ENCODE assay signal across 17 mouse cellular contexts in the genomic region with DNA sequence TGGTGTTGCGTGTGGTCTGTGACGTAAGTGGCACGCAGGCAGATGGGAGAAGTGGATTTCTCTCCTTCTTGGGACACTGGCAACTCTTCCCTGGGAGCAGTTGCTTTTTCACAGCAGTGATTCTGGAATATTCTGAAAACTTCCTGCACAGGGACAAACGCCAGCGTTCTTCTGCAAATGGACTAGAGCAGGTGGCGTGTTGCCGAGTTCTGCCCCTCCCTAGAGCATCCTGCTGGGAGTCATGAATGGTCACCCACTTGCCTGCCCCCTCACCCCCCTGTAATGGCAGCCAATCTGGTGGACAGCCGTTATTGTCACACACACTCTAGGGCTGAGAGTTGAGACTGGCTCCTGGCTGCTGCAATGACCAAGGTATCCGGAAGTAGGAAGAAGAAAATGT. TPM values are rescaled to one million over a fixed set of nuclear protein-coding genes. Genes with fewer than 3 reads are reported as not detected.
DNase-seq lines count a peak whose midpoint lies in the region; TF ChIP-seq lines count a peak whose summit lies in the region.
"Had no signal": no experiment of that assay in that cellular context is flagged by ENCODE, and none has a peak within 500 bp of the region (broad histone marks: within the 10 kb centered on the region; RNA-seq: fewer than 3 reads in every experiment).

No protein-coding gene starts in this region.

- peak overlapping the region; percentile 68 for H3K27ac ChIP-seq in cerebellum, adult 2 months (ENCODE audit: insufficient read depth, low read length)
- H3K27ac ChIP-seq in heart, embryonic 10.5 days, result peak overlapping the region; percentile 82; the same call in 1 of the 2 replicates
- H3K27ac ChIP-seq: embryonic facial prominence, embryonic 12.5 days; forebrain, embryonic 15.5 days; hindbrain, embryonic 14.5 days; intestine, embryonic 15.5 days had no signal

- H3K9me3 ChIP-seq in heart, embryonic 10.5 days, result no peaks in the 10 kb centered on the region
- H3K9me3 ChIP-seq: embryonic facial prominence, embryonic 12.5 days; forebrain, embryonic 15.5 days; heart, embryonic 15.5 days; intestine, embryonic 15.5 days had no signal

- no peak for TF ChIP-seq POLR2A in cerebellum, adult 2 months (IDR thresholded peaks at IDR 0.05; ENCODE audit: borderline replicate concordance, insufficient read depth, low read length)

- DNase-seq in cerebellum, adult 2 months, result peak in 1 of 2 experiments; percentile 53
- no peak for DNase-seq in cerebellum, adult 8-10 months
- no peak for DNase-seq in heart, embryonic 10.5 days (ENCODE audit: low spot score)
- DNase-seq in heart, adult 8-10 months (ENCODE audit: low spot score), result no peak
- DNase-seq in cerebellum, adult 9-11 months, result peak; percentile 69
- DNase-seq in ovary, postnatal 14 days (ENCODE audit: low spot score), result no peak
- DNase-seq: adrenal gland, adult 2 months; adrenal gland, postnatal 25 days; gastrocnemius, postnatal 10 days; kidney, adult 18-20 months had no signal

- H3K4me3 ChIP-seq in cerebellum, adult 2 months (replicated peaks; ENCODE audit: insufficient read depth, low read depth, low read length), result no peak overlapping the region
- H3K4me3 ChIP-seq in heart, embryonic 10.5 days, result no peak overlapping the region
- H3K4me3 ChIP-seq: embryonic facial prominence, embryonic 12.5 days; forebrain, embryonic 15.5 days; heart, embryonic 15.5 days; intestine, embryonic 15.5 days had no signal

- no peaks in the 10 kb centered on the region for H3K27me3 ChIP-seq in cerebellum, adult 2 months (ENCODE audit: control insufficient read depth, insufficient read depth, low read length)
- no peaks in the 10 kb centered on the region for H3K27me3 ChIP-seq in heart, embryonic 10.5 days (ENCODE audit: insufficient read depth, poor library complexity, severe bottlenecking)
- H3K27me3 ChIP-seq: CH12.LX; embryonic facial prominence, embryonic 12.5 days; forebrain, embryonic 15.5 days; heart, embryonic 15.5 days; intestine, embryonic 15.5 days had no signal

- WGBS in cerebellum, adult 2 months, result 18% methylated on average over 9 of the region's 9 CpGs
- WGBS in heart, embryonic 10.5 days, result 84% methylated on average over 9 of the region's 9 CpGs

- H3K4me1 ChIP-seq in cerebellum, adult 2 months (ENCODE audit: control insufficient read depth, insufficient read depth, low read length), result peaks cover 76% of the 10 kb centered on the region
- H3K4me1 ChIP-seq in heart, embryonic 10.5 days, result peaks cover 57% of the 10 kb centered on the region
- H3K4me1 ChIP-seq: intestine, embryonic 15.5 days had no signal

- H3K36me3 ChIP-seq in heart, embryonic 10.5 days, result peaks cover 14% of the 10 kb centered on the region
- H3K36me3 ChIP-seq: forebrain, embryonic 15.5 days; heart, embryonic 15.5 days; intestine, embryonic 15.5 days had no signal

- TF ChIP-seq CTCF in cerebellum, adult 2 months (IDR thresholded peaks at IDR 0.05; ENCODE audit: borderline replicate concordance, insufficient read depth, low read depth, low read length), result no peak

RNA-seq across cellular contexts. Expression of a gene that starts 32.1 kb away (rescaled TPM):
- polyA plus RNA-seq in cerebellum, adult 2 months (2012; rRNA removed), result 95.4 and 102 TPM in 2 replicates
- 10.0 and 19.0 TPM in 2 replicates for polyA plus RNA-seq in heart, embryonic 10.5 days (2016; fragmentation: Nextera tagmentation; extraction: Ambion mirVana)
- total RNA-seq in heart, adult 8-10 months (2022), result 100 to 1,000 TPM; 204 to 264 (median 228) TPM
- total RNA-seq: hematopoietic stem cell, adult 5-6 weeks had no signal
